Mouse (Mus musculus): ENCODE results near the gene Foxn3.

Foxn3 gene

GRCm38 (mm10) chr12:99297792-99298191 lies 265.6 kb downstream of the Foxn3 start:
- no peak for DNase-seq (ENCODE audit: low spot score in 2 of 2)

- DNase-seq (ENCODE audit: low spot score in 2 of 2), result no peak
Measured at GRCm38 (mm10) chr12:99293532-99293931, 269.9 kb downstream of the Foxn3 start.

- no peak for DNase-seq (ENCODE audit: low spot score in 2 of 2)
Measured at GRCm38 (mm10) chr12:99292152-99292551, 271.2 kb downstream of the Foxn3 start.

- no peak for DNase-seq (ENCODE audit: low spot score in 2 of 2)
Measured at GRCm38 (mm10) chr12:99287081-99287480, 276.3 kb downstream of the Foxn3 start.

GRCm38 (mm10) chr12:99286662-99287061 lies 276.7 kb downstream of the Foxn3 start:
- no peak for DNase-seq (ENCODE audit: low spot score in 2 of 2)

GRCm38 (mm10) chr12:99285656-99286055 lies 277.7 kb downstream of the Foxn3 start:
- no peak for DNase-seq (ENCODE audit: low spot score in 2 of 2)

- DNase-seq (ENCODE audit: low spot score in 2 of 2), result no peak
Measured at GRCm38 (mm10) chr12:99285199-99285598, 278.2 kb downstream of the Foxn3 start.

GRCm38 (mm10) chr12:99284419-99285069 lies 278.8 kb downstream of the Foxn3 start:
- DNase-seq (ENCODE audit: low spot score in 2 of 2), result no peak

GRCm38 (mm10) chr12:99280826-99281225 lies 282.6 kb downstream of the Foxn3 start:
- no peak for DNase-seq (ENCODE audit: low spot score in 2 of 2)

GRCm38 (mm10) chr12:99280291-99280690 lies 283.1 kb downstream of the Foxn3 start:
- DNase-seq (ENCODE audit: low spot score in 2 of 2), result no peak

GRCm38 (mm10) chr12:99279426-99279825 lies 284.0 kb downstream of the Foxn3 start:
- DNase-seq (ENCODE audit: low spot score in 2 of 2), result no peak

- no peak for DNase-seq (ENCODE audit: low spot score in 2 of 2)
Measured at GRCm38 (mm10) chr12:99274589-99274988, 288.8 kb downstream of the Foxn3 start.

- no peak for DNase-seq (ENCODE audit: low spot score in 2 of 2)
Measured at GRCm38 (mm10) chr12:99269396-99269795, 294.0 kb downstream of the Foxn3 start.

- DNase-seq (ENCODE audit: low spot score in 2 of 2), result no peak
Measured at GRCm38 (mm10) chr12:99268954-99269353, 294.4 kb downstream of the Foxn3 start.

GRCm38 (mm10) chr12:99267732-99268131 lies 295.6 kb downstream of the Foxn3 start:
- no peak for DNase-seq (ENCODE audit: low spot score in 2 of 2)

- DNase-seq (ENCODE audit: low spot score in 2 of 2), result no peak
Measured at GRCm38 (mm10) chr12:99266434-99266833, 296.9 kb downstream of the Foxn3 start.

- DNase-seq (ENCODE audit: low spot score in 2 of 2), result no peak
Measured at GRCm38 (mm10) chr12:99265777-99266176, 297.6 kb downstream of the Foxn3 start.

GRCm38 (mm10) chr12:99264386-99264785 lies 299.0 kb downstream of the Foxn3 start:
- no peak for DNase-seq (ENCODE audit: low spot score in 2 of 2)

GRCm38 (mm10) chr12:99263592-99264335 lies 299.6 kb downstream of the Foxn3 start:
- no peak for DNase-seq (ENCODE audit: low spot score in 2 of 2)

- DNase-seq (ENCODE audit: low spot score in 2 of 2), result no peak
Measured at GRCm38 (mm10) chr12:99262840-99263239, 300.5 kb downstream of the Foxn3 start.

- no peak for DNase-seq (ENCODE audit: low spot score in 2 of 2)
Measured at GRCm38 (mm10) chr12:99262066-99262599, 301.2 kb downstream of the Foxn3 start.

- no peak for DNase-seq (ENCODE audit: low spot score in 2 of 2)
Measured at GRCm38 (mm10) chr12:99260171-99260570, 303.2 kb downstream of the Foxn3 start.

GRCm38 (mm10) chr12:99257570-99257969 lies 305.8 kb downstream of the Foxn3 start:
- DNase-seq (ENCODE audit: low spot score in 2 of 2), result no peak
